Mouse (Mus musculus) ovary, postnatal 10 days (tissue): ENCODE measurements around the gene Entr1.

Experiments
- DNase-seq: peaks from one replicate; pipeline ENCODE4 v3.0.0; 2022; ENCODE audit warnings: low spot score

The Entr1 gene

DNA sequence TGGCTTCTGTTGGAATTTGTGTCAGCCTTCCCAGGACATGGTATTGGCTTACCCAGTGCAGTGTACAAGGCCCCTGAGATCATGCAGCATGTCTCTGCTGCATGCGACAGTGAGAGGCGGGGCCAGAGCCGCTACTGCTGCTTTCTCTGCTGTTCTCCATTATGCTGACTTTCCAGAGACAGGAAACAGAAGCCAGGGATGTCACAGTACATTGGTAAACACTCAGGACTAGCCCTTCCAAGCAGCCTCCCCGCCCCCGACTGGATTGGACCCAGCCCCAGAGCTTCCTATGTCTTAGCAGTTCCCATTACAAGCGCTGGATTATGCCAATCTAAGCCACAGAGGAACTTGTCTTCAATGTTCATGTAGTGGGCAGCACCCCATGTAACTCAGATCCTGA, 40.9 kb downstream of the Entr1 start:
- no peak for DNase-seq

DNA sequence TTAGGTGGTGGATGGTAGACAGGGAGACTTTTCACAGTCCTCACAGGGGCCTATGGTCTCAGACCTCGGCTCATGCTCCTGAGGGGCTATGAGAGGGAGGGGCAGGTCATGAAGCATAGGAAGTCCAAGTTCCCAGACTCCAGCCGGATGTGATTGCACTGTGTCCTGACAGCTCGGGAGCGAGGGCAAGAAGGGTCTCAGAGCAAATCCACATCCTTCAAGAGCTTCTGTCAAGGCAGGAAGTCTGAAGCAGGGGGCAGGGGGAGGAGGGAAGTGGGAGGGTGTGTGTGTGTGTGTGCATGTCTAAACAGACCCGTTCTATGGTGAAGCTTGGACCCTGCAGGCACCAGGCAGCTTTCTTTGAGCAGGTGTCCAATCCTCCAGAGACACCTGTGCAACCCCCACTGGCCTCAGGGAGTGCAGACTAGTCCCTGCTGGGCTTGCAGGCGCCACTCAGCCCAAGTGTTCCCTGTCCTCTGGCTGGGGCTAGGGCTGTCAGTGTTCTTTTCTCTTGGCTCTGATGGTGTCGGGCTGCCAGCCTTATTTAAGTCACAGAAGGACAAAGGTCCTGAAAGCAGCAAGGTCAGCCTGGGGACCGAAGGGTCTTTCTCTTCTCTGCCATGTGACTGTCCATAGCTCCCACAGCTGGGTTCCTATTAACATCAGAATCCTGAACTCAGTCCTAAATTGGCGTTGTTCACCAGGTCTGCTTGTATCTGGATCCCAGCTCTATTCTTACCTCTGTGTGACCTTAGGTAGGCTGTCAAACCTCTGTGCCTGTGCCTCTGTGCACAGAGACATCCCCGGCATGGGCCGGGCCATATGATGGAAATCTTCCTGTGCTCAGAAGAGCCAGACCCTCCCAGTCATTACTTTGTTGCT, 46.3 kb downstream of the Entr1 start:
- DNase-seq = no peak

DNA sequence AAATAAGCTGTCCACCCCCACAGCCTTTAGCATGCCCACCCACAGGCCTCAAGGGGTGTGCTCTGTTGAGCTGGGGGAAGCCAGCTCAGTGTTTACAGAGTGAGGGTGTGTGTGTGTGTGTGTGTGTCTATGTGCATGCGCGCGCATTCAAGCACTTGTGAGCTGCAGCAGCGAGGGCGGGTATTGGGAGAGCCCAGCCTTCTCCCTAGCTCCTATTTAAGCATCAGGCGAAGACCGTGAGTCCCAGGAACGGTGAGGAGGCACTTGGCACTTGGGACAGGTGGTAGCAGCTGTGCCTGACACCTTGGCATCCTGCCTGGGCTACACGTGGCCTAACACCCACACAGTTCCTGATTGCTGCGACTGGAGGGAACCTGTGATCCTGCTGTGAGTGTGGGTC, 47.1 kb downstream of the Entr1 start:
- no peak for DNase-seq

DNA sequence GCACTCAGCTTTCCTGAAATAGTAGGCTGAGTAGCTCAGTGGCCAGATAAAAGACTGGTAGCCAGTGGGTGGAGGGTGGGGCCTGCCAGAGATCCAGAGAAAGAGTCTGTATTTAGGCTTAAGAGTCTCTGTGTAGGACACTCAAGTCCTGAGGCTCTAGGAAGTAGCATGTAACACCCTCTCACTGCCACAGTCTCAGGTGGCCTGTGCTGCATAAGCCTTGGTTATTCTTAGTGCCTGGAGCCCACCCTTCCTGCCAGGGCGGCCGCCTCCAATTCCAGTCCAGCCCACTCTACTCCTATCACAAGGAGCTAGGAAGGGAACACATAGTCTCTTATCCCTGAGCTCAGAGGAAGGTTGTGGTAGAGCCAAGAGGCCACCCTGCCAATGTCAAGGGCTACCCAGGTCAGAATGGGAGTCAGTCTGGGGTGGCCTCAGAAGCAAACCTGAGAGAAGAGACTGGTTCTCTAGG, 47.6 kb downstream of the Entr1 start:
- no peak for DNase-seq

DNA sequence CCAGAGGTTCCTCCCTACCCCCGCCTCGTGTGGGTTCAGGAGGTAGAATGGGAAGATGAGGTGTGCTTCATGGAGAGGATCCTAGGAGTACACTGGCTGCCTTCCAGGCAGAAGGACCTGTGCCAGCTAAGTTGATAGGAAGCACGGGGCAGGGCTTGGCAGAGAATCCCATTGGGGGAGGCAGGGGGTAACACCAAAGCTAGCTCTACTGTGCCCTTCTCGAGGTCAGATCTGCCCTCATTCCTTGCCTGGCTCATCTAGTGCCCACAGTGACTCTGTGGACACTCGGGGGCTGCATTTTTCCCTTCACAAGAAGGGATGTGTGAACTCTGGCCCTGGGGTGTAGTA, 49.9 kb downstream of the Entr1 start:
- DNase-seq = no peak

DNA sequence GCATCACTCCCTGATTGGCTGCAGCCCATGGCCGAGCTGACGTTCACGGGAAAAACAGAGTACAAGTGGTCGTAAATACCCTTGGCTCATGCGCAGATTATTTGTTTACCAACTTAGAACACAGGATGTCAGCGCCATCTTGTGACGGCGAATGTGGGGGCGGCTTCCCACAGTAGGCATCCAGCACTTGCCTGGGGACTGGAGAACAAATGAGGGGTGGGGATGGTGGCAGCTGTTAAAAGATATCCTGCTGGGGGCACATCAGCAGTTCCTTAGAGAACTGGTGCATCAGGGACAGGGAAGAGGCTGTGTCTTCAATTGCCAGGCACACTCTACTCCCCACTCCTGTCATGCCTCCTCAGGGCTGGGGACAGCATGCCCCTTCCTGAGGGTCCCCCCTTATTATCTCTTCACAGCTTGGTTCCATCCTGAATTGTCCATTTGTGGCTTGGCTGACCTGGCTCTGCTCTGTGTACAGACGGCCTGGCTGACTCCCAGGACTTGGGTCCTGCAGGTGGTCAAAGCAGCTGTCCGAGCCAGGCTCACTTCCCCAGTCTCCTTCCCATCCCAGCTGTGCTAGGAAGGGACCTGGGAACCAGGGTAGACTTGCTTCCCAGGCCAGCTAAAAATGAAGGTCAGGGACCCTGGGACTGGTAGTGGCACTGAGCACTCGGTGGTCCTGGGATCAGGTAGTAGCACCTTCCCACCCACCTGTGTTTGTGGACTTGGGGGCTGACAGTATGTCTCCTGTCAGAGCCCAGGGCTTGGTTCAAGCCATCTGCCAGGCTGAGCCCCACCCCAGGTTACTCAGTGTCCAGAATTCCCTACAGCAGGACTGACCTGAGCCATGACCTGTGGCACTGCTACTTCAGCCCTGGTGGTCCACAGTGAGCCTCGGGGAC, 50.6 kb downstream of the Entr1 start:
- DNase-seq = no peak
